Mouse (Mus musculus) 3134 (cell line): ENCODE data around the gene Tmem198.

ENCODE experiments used
- DNase-seq: peaks from one replicate; pipeline ENCODE4 v3.0.0-alpha.2; 2011; ENCODE audit warnings: low spot score; ENCODE audit not compliant: insufficient read length; ENCODE audit errors: extremely low read depth

Tmem198 gene

GRCm38 (mm10) chr1:75478916-75479634, at the start of gene Tmem198, which contains the start of gene Chpf:
Gene Tmem198 (plus strand): TSS chr1:75479532.
Gene Chpf (minus strand): TSS chr1:75479307.
- DNase-seq, result peak; percentile 96

GRCm38 (mm10) chr1:75435475-75436328, 43.6 kb upstream of the Tmem198 start, which contains the start of gene Gmppa:
Gene Gmppa (plus strand): TSS chr1:75435930.
- peak; percentile 80 for DNase-seq

DNA sequence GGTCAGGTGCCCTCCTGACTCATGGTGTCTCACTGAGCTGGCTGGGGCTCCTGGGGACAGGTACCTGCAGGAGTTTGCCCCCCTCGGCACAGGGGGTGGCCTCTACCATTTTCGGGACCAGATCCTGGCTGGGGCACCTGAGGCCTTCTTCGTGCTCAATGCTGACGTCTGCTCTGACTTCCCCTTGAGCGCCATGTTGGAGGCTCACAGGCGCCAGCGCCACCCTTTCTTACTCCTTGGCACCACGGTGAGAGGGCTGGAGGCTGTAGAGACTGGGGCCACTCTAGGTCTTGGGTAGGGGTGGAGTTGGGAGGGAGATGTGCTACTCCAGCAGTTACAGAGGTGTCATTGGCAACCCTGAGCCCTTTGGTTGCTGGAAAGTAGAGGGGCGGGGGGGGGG, 40.5 kb upstream of the Tmem198 start:
- DNase-seq, result no peak

- DNase-seq, result no peak
Observed at GRCm38 (mm10) chr1:75440661-75441060, 38.7 kb upstream of the Tmem198 start.

DNA sequence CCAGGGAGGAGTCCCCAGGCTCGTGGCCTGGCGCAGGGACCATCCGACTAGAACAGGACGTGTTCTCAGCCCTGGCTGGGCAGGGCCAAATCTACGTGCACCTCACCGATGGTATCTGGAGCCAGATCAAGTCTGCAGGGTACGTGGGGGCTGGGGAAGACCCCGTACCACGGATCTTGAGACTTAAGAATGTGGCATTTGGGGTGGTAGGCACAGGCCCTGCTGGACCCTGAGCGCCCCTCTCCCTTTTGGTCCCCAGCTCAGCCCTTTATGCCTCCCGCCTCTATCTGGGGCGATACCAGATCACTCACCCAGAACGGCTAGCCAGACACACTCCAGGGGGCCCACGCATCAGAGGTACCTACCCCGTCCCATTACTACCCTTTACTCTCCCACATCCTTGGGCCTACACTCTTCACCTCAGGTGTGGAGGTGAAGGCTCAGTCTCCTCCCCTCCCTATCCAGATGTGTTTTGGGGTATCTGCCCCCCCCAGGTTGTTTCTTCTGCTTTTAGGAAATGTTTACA, 37.8 kb upstream of the Tmem198 start:
- DNase-seq, result no peak

DNA sequence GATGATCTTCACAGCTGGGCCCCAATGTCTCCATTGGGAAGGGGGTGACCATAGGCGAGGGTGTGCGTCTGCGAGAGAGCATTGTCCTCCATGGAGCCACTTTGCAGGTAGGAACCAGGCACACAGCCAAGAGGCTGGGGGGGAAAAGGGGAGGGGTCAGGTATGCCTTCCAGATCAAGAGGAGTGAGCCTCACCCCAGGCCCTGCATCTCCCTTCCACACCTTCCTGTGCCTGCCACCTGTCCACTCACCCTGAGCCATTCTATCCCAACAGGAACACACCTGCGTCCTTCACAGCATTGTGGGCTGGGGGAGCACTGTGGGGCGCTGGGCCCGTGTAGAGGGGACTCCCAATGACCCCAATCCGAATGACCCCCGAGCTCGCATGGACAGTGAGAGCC, 37.2 kb upstream of the Tmem198 start:
- DNase-seq, result no peak

- DNase-seq, result no peak
Observed at GRCm38 (mm10) chr1:75442811-75443210, 36.5 kb upstream of the Tmem198 start.

- no peak for DNase-seq
Observed at GRCm38 (mm10) chr1:75443247-75444024, 35.9 kb upstream of the Tmem198 start.

- no peak for DNase-seq
Observed at GRCm38 (mm10) chr1:75444208-75444607, 35.1 kb upstream of the Tmem198 start.

GRCm38 (mm10) chr1:75445141-75445701, 34.1 kb upstream of the Tmem198 start:
- DNase-seq, result no peak

DNA sequence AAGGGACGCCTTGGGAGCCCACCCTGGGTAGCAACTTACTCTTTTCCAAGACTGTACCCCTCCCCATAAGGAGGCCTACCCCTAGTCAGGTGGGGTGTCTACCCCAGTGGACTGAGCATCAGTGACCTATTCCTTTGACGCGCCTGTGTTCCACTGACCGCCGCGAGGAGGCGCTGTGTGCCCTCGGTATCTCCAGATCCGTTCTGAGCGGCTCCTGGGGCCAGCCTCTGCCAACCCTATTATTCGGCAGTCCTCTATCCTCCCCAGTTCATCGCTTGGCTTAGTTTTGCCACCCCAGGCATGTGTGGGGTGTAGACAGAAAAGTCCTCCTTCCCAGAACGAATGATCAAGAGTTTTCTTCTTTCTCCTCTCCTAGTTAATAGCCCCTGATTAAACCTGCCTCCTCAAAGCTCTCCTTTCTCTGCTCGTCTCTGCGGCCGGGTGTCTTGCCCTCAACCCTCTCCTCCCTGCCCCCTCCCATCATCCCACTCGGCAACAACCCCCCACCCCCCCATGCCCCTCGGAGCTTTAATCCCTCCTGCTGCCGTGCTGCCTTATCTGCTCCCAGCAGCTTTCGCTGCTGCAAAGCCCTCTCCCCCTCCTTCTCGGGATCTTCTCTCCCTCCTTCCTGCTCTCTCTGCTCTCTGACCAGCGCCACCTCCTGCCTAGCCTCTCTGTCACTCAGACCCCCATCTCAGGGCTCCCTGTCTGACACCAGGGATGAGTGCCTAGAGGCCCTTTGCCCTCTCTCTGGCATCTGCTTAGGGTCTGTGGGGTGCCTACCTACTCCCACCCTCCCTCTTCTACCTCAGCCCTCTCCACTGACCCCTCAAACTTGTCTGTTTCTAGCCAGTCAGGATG, 33.4 kb upstream of the Tmem198 start:
- DNase-seq, result peak; percentile 56

- DNase-seq, result no peak
Observed at GRCm38 (mm10) chr1:75446656-75447055, 32.7 kb upstream of the Tmem198 start.

- peak; percentile 46 for DNase-seq
Observed at GRCm38 (mm10) chr1:75447265-75448051, 31.9 kb upstream of the Tmem198 start.

GRCm38 (mm10) chr1:75448052-75448431, 31.3 kb upstream of the Tmem198 start:
- no peak for DNase-seq

DNA sequence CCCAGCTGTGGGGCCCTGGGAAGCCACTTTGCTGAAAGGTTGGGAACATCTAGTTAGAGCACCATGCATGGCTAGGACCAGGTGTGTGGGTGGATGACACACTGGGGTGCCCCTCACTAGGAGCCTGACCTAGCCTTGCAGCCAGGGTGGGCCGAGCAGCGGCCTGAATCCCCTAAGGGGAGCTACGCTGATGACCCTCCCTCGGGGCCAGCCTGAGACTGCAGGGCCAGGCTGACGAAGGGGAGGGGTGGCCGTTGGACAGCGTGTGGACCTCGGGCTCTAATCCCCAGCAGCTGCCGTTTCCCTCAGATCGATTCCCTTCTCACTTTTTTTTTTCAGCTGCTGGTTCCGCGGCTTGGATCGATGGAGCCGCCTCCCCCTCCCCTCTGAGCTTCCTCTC, 30.4 kb upstream of the Tmem198 start:
- no peak for DNase-seq

DNA sequence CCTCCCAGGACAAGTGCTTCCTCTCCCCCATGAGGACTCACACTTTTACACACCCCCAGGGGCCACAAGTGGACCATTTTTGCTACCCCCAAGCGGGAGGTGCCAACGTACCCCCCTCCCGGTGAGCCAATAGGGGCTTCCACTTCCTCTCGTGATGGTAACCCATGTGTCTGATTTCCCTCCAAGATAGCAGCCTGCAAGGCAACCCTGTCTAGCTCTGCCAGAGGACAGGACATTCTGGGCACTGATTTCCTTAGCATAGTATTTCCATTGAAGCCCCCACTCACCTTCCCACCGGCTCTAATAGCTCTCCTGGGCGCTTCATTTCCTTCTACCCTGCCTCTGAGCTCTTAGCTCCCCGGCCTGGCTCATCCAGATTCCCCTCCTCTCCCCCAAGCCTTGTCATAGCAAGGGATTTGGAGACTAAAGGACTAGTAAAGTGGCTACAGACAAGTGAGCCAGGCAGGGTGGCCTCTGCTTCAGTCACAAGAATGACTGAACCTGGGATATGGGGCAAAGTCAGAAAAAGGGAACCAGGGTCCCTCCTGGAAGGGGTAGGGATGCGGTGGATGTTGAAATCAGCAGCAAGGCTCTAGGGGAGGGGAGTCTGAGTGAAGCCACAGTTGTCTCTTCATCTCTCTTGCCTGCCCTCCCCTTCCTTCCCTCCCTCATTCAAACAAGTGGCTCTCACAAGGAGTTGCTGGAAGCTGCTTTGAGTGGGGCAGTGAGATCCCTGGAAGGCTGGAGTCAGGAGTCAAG, 29.8 kb upstream of the Tmem198 start:
- no peak for DNase-seq

DNA sequence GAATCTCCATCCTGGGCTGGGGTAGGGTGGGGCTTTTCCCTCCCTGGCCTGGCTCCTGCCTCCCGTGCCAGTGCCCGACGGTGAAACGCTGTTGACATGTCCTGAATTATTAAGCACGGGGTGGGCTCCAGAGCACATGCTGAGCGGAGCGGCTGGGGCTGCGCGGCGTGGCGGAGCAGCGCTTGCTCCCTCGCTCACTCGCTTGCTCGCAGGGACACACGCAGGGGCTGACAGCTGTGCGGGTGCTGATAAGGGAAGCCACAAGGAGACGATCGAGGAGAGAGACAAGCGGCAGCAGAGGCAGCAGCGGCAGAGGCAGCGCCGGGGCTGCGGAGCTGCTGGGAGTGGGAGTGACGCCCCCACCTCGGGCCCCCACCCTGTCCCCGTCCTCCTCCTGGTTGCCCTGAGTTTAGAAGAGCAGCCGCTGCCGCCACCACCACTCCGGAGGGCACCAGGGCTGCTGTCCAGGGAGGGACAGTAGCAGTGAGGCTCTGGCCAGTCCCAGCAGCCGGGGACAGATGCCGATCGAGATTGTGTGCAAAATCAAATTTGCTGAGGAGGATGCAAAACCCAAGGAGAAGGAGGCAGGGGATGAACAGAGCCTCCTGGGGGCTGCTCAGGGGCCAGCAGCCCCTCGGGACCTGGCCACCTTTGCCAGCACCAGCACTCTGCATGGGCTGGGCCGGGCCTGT, 28.9 kb upstream of the Tmem198 start, which contains the start of gene Asic4:
Gene Asic4, plus strand, starts transcription at position 123 of the 692 bp plus-strand sequence.
- no peak for DNase-seq
